Mouse (Mus musculus): ENCODE results near the gene Mrnip. TPM values are rescaled to one million over a fixed set of nuclear protein-coding genes. Genes with fewer than 3 reads are reported as not detected.

The Mrnip gene
- polyA plus RNA-seq (2014; fragmentation: Illumina TruSeq; extraction: RNeasy Lipid Tissue Mini Kit (QIAGEN cat#74804); ENCODE audit: low read depth, low replicate concordance) = 0.72 TPM

GRCm38 (mm10) chr11:50174111-50174729, at the start of gene Mrnip:
TSS of gene Mrnip (plus strand) at chr11:50174444.

GRCm38 (mm10) chr11:50130811-50131766, 43.2 kb upstream of the Mrnip start, which contains the start of gene Tbc1d9b:
TSS of gene Tbc1d9b (plus strand) at chr11:50131396.

GRCm38 (mm10) chr11:50210505-50211151, 36.4 kb downstream of the Mrnip start, which contains the start of the genes Sqstm1 and Mgat4b:
TSS of gene Sqstm1 (minus strand) at chr11:50210827.
TSS of gene Mgat4b (plus strand) at chr11:50210890.

DNA sequence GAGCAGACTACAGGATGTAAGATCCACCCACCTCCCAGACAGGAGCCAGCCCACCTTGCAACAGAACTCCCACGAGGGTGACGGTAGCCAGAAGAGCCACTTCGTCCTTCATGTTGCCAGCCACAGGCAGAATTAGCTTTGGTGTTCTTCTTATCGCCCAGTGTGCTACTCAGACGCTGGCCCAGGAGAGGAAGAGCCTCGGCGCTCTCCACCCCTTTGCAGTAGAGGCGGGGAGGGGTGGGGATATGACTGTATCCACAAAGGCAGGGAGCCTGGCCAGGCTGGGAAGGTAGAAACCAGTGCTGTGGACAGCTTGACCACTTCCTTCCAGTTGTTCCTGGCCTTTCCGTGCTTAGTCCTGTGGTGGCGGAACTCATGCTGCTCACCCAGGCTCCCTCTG, 64.1 kb downstream of the Mrnip start, which contains the start of gene Ltc4s:
Ltc4s (minus strand) TSS at position 293 of the 400 bp plus-strand sequence.

Other genes with a start within 250 kb of the Mrnip start
- 172 TPM for gene Rnf130, start 149.1 kb upstream of the Mrnip start, polyA plus RNA-seq (2014; fragmentation: Illumina TruSeq; extraction: RNeasy Lipid Tissue Mini Kit (QIAGEN cat#74804); ENCODE audit: low read depth, low replicate concordance)
- 5.1 TPM for gene Tbc1d9b, start 43.0 kb upstream of the Mrnip start, polyA plus RNA-seq (2014; fragmentation: Illumina TruSeq; extraction: RNeasy Lipid Tissue Mini Kit (QIAGEN cat#74804); ENCODE audit: low read depth, low replicate concordance)
- 315 TPM for gene Sqstm1, start 36.4 kb downstream of the Mrnip start, polyA plus RNA-seq (2014; fragmentation: Illumina TruSeq; extraction: RNeasy Lipid Tissue Mini Kit (QIAGEN cat#74804); ENCODE audit: low read depth, low replicate concordance)
- gene Mgat4b, start 36.4 kb downstream of the Mrnip start, polyA plus RNA-seq (2014; fragmentation: Illumina TruSeq; extraction: RNeasy Lipid Tissue Mini Kit (QIAGEN cat#74804); ENCODE audit: low read depth, low replicate concordance) = 2.6 TPM
- gene Ltc4s, start 64.2 kb downstream of the Mrnip start, polyA plus RNA-seq (2014; fragmentation: Illumina TruSeq; extraction: RNeasy Lipid Tissue Mini Kit (QIAGEN cat#74804); ENCODE audit: low read depth, low replicate concordance) = not detected
- 5.1 TPM for gene Maml1, start 117.9 kb downstream of the Mrnip start, polyA plus RNA-seq (2014; fragmentation: Illumina TruSeq; extraction: RNeasy Lipid Tissue Mini Kit (QIAGEN cat#74804); ENCODE audit: low read depth, low replicate concordance)
- 473 TPM for gene Canx, start 151.2 kb downstream of the Mrnip start, polyA plus RNA-seq (2014; fragmentation: Illumina TruSeq; extraction: RNeasy Lipid Tissue Mini Kit (QIAGEN cat#74804); ENCODE audit: low read depth, low replicate concordance)
- not detected for gene Cby3, start 180.0 kb downstream of the Mrnip start, polyA plus RNA-seq (2014; fragmentation: Illumina TruSeq; extraction: RNeasy Lipid Tissue Mini Kit (QIAGEN cat#74804); ENCODE audit: low read depth, low replicate concordance)
- gene Hnrnph1, start 202.5 kb downstream of the Mrnip start, polyA plus RNA-seq (2014; fragmentation: Illumina TruSeq; extraction: RNeasy Lipid Tissue Mini Kit (QIAGEN cat#74804); ENCODE audit: low read depth, low replicate concordance) = 263 TPM